Mouse (Mus musculus) lung, postnatal 10 days (tissue): ENCODE measurements around the gene Nmnat1.
A peak's percentile ranks its signal among the peaks of the same experiment; 100 is the strongest.

Source experiments
- DNase-seq: peaks from one replicate; pipeline ENCODE4 v3.0.0; 2021

Gene Nmnat1

DNA sequence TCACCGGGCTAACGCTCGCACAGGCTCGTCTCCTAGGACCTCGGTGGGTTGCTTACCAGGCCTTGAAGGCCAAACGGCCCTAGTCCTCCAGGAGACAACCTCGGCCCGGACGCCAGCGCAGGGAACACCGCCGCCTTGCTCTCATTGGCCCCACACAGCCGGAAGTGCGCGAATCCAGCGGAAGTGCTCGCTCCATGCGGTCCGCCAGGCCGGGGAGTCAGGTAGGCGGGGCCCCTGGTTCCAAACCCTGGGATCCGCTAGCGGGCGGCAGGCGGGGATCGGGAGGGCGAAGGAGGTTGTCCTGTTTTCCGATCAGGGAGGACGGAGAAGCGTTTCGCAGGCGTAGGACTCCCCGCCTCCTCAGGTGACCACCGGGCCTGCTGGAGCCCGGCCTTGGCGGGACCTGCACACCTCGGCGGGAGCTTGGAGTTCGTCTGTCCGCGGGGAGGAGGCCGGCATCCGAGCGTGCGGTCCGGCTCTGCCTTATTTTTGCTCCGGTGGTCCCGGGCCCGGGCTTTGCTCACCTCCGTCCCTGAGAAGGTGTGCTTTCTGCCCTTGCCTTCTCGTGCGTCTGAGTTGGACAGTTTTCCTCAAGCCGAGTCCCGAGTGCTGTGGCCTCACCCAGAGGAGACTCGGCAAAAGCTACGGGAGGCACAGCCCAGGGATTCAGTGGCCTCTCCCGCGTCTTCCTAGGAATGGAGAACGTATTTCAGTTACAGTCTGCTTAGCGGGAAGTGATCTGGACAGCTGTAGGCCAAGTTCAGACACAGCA is at the start of gene Nmnat1, which contains the start of gene Lzic:
Gene Nmnat1 (minus strand): TSS at position 150 of the 772 bp plus-strand sequence.
Gene Lzic (plus strand): TSS at position 177 of the 772 bp plus-strand sequence.
- DNase-seq: peak; percentile 97

GRCm38 (mm10) chr4:149529691-149530090 is 44.7 kb upstream of the Nmnat1 start:
- no peak for DNase-seq

DNA sequence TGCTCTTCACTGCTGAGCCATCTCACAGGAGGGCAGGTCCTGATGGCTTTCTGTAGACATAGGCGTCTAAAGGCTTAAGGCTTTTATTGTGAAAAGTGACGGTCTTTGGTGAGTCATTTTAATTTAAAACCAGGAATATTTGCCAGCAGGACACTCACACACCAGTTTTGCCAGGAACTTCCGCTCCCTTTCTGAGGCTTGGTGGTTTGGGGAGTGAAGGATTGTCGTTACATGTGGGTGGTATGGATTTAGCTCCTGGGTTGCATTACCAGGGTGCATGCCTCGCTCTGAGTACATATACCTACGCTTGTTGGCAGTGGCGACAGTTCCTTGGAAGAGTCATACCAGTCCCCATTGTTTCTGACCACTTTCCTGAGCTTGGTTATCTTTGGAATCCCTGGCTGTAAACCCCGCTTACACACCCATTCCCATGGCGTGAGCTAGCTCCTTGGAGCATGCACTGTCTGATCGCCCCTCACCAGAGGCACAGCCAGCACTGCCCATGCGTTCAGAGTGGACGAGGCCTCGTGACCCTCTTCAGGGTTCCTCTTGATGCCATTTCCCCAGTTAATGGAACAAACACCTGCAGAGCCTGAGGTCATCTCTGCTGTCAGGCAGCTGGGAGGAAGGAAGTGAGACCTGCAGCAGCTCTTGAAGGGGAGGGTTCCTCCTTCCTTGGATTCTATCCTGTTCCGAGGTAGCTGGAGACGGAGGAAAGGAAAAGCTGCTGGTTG is 42.8 kb upstream of the Nmnat1 start:
- no peak for DNase-seq

DNA sequence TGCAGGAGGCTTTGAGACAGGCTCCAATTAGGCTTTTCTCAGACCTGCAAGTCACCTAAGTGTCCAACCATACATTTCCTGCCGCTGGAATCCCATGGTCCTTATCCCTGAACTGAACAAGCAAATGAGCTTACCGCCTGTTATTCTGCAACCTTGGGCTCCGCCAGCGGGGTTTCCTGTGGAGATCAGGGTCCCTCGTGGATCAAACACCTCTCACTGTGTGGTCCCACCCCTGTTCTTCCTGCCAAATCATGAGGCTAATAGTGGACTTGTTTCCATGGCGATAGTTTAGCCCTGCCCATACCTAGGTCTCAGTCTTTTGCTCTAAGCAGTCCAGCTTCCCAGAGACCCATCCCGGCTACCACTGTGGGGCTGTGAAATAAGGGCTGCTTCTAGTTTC is 41.3 kb upstream of the Nmnat1 start:
- peak; percentile 39 for DNase-seq

- DNase-seq: no peak
Measured at GRCm38 (mm10) chr4:149525811-149526210, 40.8 kb upstream of the Nmnat1 start.

- DNase-seq: no peak
Measured at GRCm38 (mm10) chr4:149525170-149525569, 40.2 kb upstream of the Nmnat1 start.

DNA sequence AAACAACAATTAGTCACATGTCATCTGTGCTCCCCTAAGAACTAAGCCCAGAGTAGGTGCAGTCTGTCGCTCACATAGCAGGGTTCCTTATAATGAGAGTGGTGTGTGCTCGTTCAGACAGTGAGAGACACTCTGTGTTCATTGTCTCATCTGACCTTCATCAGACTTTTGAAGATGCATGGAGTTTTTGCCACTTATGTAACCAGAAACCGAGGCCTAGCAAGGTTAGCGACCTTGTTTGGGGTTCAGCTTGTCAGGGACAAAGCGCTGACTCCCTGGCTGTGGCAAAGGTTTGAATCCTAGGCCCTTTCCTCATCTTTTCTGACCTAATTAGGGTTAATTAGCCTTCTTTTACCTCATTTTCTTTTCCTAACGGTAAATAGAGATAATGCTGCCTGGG is 39.0 kb upstream of the Nmnat1 start:
- DNase-seq: no peak

DNA sequence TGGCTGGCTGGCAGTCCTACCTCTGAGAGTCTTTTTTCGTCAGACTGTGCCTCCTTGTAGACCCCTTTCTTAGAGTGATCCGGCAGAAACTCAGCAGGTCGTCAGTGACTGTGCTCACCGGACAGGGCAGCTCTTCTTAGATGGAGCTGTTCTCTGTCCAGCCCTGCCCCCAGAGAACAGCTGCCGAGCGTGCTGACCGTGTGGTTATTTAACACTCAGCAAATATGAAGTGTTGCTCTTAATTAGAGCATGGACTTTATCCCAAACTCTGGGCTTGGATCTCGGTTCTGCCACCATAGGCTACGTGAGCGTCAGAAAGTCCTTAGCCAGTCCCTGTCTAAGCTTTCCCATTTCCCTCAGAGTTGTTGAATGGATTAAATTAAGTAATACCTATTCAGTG is 36.3 kb upstream of the Nmnat1 start:
- DNase-seq: no peak

- peak; percentile 26 for DNase-seq
Measured at GRCm38 (mm10) chr4:149518351-149519220, 33.6 kb upstream of the Nmnat1 start.

GRCm38 (mm10) chr4:149517868-149518340 is 32.9 kb upstream of the Nmnat1 start, which contains the start of gene Ctnnbip1:
Gene Ctnnbip1 (plus strand): TSS chr4:149518236.
- peak; percentile 99 for DNase-seq

DNA sequence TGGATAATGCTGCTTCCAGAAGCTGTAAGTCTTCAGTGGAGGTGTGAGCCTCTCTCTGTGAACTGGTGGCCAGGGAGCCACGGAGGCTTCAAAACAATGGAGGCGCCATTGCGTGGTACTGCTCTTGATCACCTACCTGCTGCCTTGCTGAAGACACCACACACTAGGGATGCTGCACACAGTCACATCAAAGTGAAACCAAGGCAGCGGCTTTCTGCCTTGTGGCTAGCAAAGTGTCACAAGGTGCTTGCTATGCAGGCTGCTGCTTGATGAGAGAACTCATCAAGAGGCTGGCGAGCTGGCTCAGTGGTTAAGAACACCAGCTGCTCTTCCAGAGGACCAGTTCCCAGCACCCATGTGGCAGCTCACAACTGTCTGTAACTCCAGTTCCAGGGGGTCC is 30.7 kb upstream of the Nmnat1 start:
- DNase-seq: no peak

- DNase-seq: no peak
Measured at GRCm38 (mm10) chr4:149512072-149512471, 27.1 kb upstream of the Nmnat1 start.

GRCm38 (mm10) chr4:149511221-149511646 is 26.2 kb upstream of the Nmnat1 start:
- peak; percentile 61 for DNase-seq

DNA sequence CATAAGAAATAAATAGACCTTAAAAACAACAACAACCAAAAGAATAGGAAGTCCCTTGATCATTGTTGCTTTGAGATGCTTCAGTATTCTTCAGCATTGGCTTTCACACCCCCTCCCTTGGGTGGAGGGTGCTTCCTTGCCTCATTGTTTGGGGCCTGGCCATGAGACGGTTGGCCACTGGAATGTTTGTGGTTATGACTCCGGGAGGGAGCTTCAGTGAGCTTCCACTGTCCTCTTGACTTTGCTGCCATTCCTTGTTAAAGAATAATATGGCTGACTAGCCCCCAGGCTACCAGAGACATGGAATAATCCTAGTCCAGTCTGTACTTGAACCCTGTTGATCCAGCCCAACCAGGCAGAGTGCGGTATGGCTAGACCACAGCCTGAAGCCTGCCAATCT is 21.9 kb upstream of the Nmnat1 start:
- no peak for DNase-seq

- DNase-seq: no peak
Measured at GRCm38 (mm10) chr4:149505261-149505967, 20.4 kb upstream of the Nmnat1 start.

GRCm38 (mm10) chr4:149504858-149505257 is 19.9 kb upstream of the Nmnat1 start:
- DNase-seq: no peak

GRCm38 (mm10) chr4:149504363-149504762 is 19.4 kb upstream of the Nmnat1 start:
- no peak for DNase-seq

DNA sequence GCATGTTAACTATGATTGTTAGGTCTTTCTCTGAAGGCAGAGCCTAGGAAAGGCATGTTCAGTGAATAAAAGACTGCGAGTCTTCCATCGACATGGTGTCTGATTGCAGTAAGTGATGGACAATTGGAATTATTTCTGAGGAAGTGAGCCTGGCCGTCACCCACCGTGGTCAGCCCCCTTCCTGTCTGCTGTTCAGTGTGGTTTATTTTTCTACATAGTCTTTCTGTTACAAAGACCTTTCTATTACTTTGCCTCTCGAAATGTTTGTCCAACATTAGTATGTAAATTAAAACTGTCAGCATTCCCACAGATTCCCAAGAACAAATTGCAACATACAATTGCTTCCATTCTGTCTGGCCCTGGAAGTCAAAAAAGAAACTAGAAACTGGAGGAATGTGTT is 14.8 kb upstream of the Nmnat1 start:
- DNase-seq: no peak

- DNase-seq: no peak
Measured at GRCm38 (mm10) chr4:149498901-149499300, 13.9 kb upstream of the Nmnat1 start.

GRCm38 (mm10) chr4:149496612-149497011 is 11.6 kb upstream of the Nmnat1 start:
- no peak for DNase-seq

GRCm38 (mm10) chr4:149491151-149491550 is 6.1 kb upstream of the Nmnat1 start:
- DNase-seq: no peak
